Mouse (Mus musculus): ENCODE data around the gene Blcap. TPM values are rescaled to one million over a fixed set of nuclear protein-coding genes. Genes with fewer than 3 reads are reported as not detected.

The Blcap gene
- polyA plus RNA-seq (2017; shearing (Covaris generic)), result 19.6 TPM

GRCm38 (mm10) chr2:157571224-157571832 is at the start of gene Blcap:
Gene Blcap (minus strand): TSS chr2:157571274.

GRCm38 (mm10) chr2:157559858-157560257 is 11.2 kb downstream of the Blcap start, which contains the start of gene Nnat:
Gene Nnat (plus strand): TSS chr2:157560078.

Other genes starting within 250 kb of the Blcap start
- gene Ghrh, start 223.8 kb downstream of the Blcap start, polyA plus RNA-seq (2017; shearing (Covaris generic)), result not detected
- 31.5 TPM for gene Manbal, start 203.7 kb downstream of the Blcap start, polyA plus RNA-seq (2017; shearing (Covaris generic))
- gene Src, start 152.8 kb downstream of the Blcap start, polyA plus RNA-seq (2017; shearing (Covaris generic)), result 0.56 TPM
- not detected for gene Nnat, start 11.2 kb downstream of the Blcap start, polyA plus RNA-seq (2017; shearing (Covaris generic))
- 68.5 TPM for gene Ctnnbl1, start 166.1 kb upstream of the Blcap start, polyA plus RNA-seq (2017; shearing (Covaris generic))

All from effector memory CD4-positive, alpha-beta T cell, adult 5 months (primary cell).